Mouse (Mus musculus) heart, embryonic 14.5 days (tissue): ENCODE measurements at regions not wholly inside any gene's neighbourhood (a gene's known extent, or its start where the extent isn't known, plus 50 kb on each side); places are given as distances from the start of the nearest gene placed in this dataset.

Experiments used
- ATAC-seq: fragments of 200-750 bp; cut with Nextera tagmentation; 2 replicates; pipeline ENCODE4 v1.8.0; 2017; ENCODE audit warnings: low read depth, moderate TSS enrichment; ENCODE audit not compliant: insufficient number of reproducible peaks, insufficient read depth, low FRiP score
- H3K27ac ChIP-seq, 2 experiments: fragments of 200-500 bp in 1 of 2; fragments of 300-500 bp in 1 of 2; sonication (generic) in 1 of 2; replicated peaks in 1 of 2; 2 replicates each; pipeline ENCODE4 v1.5.1; 2012 to 2014; ENCODE audit warnings: low read depth in 2 of 2, low read length in 2 of 2, control low read depth in 1 of 2, mild to moderate bottlenecking in 1 of 2, mixed read lengths in 1 of 2; ENCODE audit not compliant: control insufficient read depth in 1 of 2, insufficient read depth in 1 of 2
- H3K27me3 ChIP-seq: fragments of 300-500 bp; sonication (generic); 2 replicates; pipeline ENCODE4 v1.6.1; 2014; ENCODE audit warnings: mild to moderate bottlenecking, low read length, control low read depth; ENCODE audit not compliant: control insufficient read depth, insufficient read depth
- H3K36me3 ChIP-seq: fragments of 300-500 bp; sonication (generic); 2 replicates; pipeline ENCODE4 v1.6.1; 2014; ENCODE audit warnings: mild to moderate bottlenecking, control low read depth, low read length, mixed read lengths; ENCODE audit not compliant: control insufficient read depth, insufficient read depth
- H3K4me1 ChIP-seq, 2 experiments: fragments of 200-500 bp in 1 of 2; fragments of 300-500 bp in 1 of 2; sonication (generic) in 1 of 2; 2 replicates each; pipeline ENCODE4 v1.6.1; 2012 to 2014; ENCODE audit warnings: low read length in 2 of 2, control low read depth in 1 of 2, mixed read lengths in 1 of 2; ENCODE audit not compliant: control insufficient read depth in 2 of 2, insufficient read depth in 2 of 2
- H3K4me2 ChIP-seq: fragments of 300-500 bp; sonication (generic); 2 replicates; pipeline ENCODE4 v1.6.1; 2014; ENCODE audit warnings: mild to moderate bottlenecking, low read length
- H3K4me3 ChIP-seq, 2 experiments: fragments of 200-500 bp in 1 of 2; fragments of 300-500 bp in 1 of 2; sonication (generic) in 1 of 2; 2 replicates each; pipeline ENCODE4 v1.5.1; 2012 to 2014; ENCODE audit warnings: low read length in 2 of 2, mild to moderate bottlenecking in 2 of 2, control low read depth in 1 of 2, low read depth in 1 of 2, moderate library complexity in 1 of 2; ENCODE audit not compliant: control insufficient read depth in 1 of 2, insufficient read depth in 1 of 2
- H3K9ac ChIP-seq: fragments of 300-500 bp; sonication (generic); 2 replicates; pipeline ENCODE4 v1.6.1; 2014; ENCODE audit warnings: mild to moderate bottlenecking, low read length
- H3K9me3 ChIP-seq: fragments of 300-500 bp; sonication (generic); 2 replicates; pipeline ENCODE4 v1.6.1; 2016; ENCODE audit warnings: low read length, control low read depth; ENCODE audit not compliant: control insufficient read depth
- WGBS: fragments of 180-500 bp; shearing (Covaris S2); extraction: QIAGEN DNeasy Blood & Tissue Kit; methylation state at CpG from one replicate; pipeline ENCODE4 v1.1.7; 2014; 5-methylcytosine and 5-hydroxymethylcytosine counted together

DNA sequence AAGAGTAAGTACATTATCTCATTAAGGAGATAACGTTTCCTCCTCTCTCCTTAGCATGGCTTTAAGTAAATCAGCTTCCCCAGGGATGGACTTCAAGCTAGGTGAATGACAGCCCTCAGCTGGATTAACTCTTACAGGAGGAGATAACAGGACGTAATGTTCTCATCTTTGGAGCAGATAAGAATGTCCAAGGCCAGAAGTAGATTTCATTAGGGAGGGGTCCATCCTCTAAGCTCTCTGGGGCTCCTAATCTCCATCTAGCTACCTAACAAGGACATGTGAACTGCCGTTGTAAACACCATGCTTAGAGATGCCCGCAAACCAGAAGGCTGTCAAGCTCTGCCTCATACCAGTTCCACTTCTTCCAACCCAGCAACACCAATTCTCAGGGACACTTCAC, 171.7 kb upstream of the Tmtc1 start:
- Histone ChIP-seq H3K27ac (no peak overlapping the region), H3K9me3 (no peaks in the 10 kb centered on the region)
- no peak for ATAC-seq

GRCm38 (mm10) chr6:148615442-148615841, 171.3 kb upstream of the Tmtc1 start:
- no peak overlapping the region for H3K9ac ChIP-seq
- 0 out of 2 replicates have a peak, but pooled peaks have one; percentile 21 for ATAC-seq
- no peak overlapping the region for H3K4me3 ChIP-seq
- no peaks in the 10 kb centered on the region for H3K27me3 ChIP-seq
- peaks cover 15 to 23% of the 10 kb centered on the region in 2 experiments for H3K4me1 ChIP-seq
- no peaks in the 10 kb centered on the region for H3K36me3 ChIP-seq
- H3K9me3 ChIP-seq, result no peaks in the 10 kb centered on the region
- no peak overlapping the region for H3K27ac ChIP-seq
- WGBS, result 18% methylated on average over 3 of the region's 3 CpGs
- peak overlapping the region; percentile 39 for H3K4me2 ChIP-seq

More for the DNA sequence above, 171.7 kb upstream of the Tmtc1 start:
- no peaks in the 10 kb centered on the region for H3K27me3 ChIP-seq
- no peaks in the 10 kb centered on the region for H3K36me3 ChIP-seq
- peaks cover 15 to 23% of the 10 kb centered on the region in 2 experiments for H3K4me1 ChIP-seq
- WGBS, result 10% methylated on average over 4 of the region's 4 CpGs
- H3K4me3 ChIP-seq, result no peak overlapping the region
- no peak overlapping the region for H3K9ac ChIP-seq
- H3K4me2 ChIP-seq, result peak overlapping the region; percentile 39

- Histone ChIP-seq H3K4me2 (no peak overlapping the region), H3K27me3 (no peaks in the 10 kb centered on the region), H3K9me3 (no peaks in the 10 kb centered on the region), H3K27ac (no peak overlapping the region), H3K9ac (no peak overlapping the region), H3K4me3 (no peak overlapping the region), H3K36me3 (no peaks in the 10 kb centered on the region), H3K4me1 (peaks cover 0 to 1% of the 10 kb centered on the region in 2 experiments; a peak in 1 of 4 replicates)
- ATAC-seq, result no peak
- WGBS, result 86% methylated on average over 5 of the region's 5 CpGs
Observed at GRCm38 (mm10) chr6:148608881-148609280, 164.7 kb upstream of the Tmtc1 start.

GRCm38 (mm10) chr6:148605226-148605625, 161.0 kb upstream of the Tmtc1 start:
- Histone ChIP-seq H3K36me3 (no peaks in the 10 kb centered on the region), H3K9ac (no peak overlapping the region), H3K4me2 (no peak overlapping the region), H3K27me3 (no peaks in the 10 kb centered on the region), H3K4me3 (no peak overlapping the region), H3K27ac (no peak overlapping the region), H3K4me1 (peaks cover 0 to 8% of the 10 kb centered on the region in 2 experiments; a peak in 1 of 4 replicates), H3K9me3 (no peaks in the 10 kb centered on the region)
- WGBS, result 69% methylated on average over 1 of the region's 1 CpGs
- ATAC-seq, result no peak

GRCm38 (mm10) chr6:148604790-148605189, 160.6 kb upstream of the Tmtc1 start:
- Histone ChIP-seq H3K9me3 (no peaks in the 10 kb centered on the region), H3K4me3 (no peak overlapping the region), H3K27ac (no peak overlapping the region), H3K4me1 (peaks cover 0 to 8% of the 10 kb centered on the region in 2 experiments; a peak in 1 of 4 replicates), H3K27me3 (no peaks in the 10 kb centered on the region), H3K9ac (no peak overlapping the region), H3K4me2 (no peak overlapping the region), H3K36me3 (no peaks in the 10 kb centered on the region)
- no peak; the same call in 1 of the 2 replicates for ATAC-seq
- 0% methylated on average over 1 of the region's 1 CpGs for WGBS

- Histone ChIP-seq H3K9ac (no peak overlapping the region), H3K27me3 (no peaks in the 10 kb centered on the region), H3K9me3 (no peaks in the 10 kb centered on the region), H3K36me3 (no peaks in the 10 kb centered on the region), H3K27ac (no peak overlapping the region), H3K4me1 (peaks cover 0 to 13% of the 10 kb centered on the region in 2 experiments; a peak in 1 of 4 replicates), H3K4me2 (no peak overlapping the region), H3K4me3 (no peak overlapping the region)
- ATAC-seq, result no peak
- 78% methylated on average over 2 of the region's 2 CpGs for WGBS
Observed at GRCm38 (mm10) chr6:148603878-148604277, 159.7 kb upstream of the Tmtc1 start.

DNA sequence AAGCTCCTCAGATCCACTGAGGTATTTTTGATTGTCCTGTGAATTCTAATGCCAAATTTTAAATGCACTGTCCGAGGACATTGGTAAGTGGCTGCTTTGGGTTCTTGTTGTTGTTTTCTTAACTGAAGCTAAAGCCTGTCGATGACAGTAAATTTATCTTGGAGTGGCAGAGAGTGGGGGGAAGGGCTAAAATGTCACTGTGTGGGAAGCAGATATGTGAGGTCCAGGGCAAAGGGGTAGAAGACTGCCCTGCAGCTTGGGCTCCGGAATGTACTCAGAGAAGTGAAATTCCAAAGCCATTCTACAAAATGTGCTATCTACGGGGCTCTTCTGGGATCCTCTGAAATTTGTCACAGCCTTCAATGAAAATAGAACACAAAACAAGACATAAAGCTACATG, 159.3 kb upstream of the Tmtc1 start:
- Histone ChIP-seq H3K27ac (no peak overlapping the region), H3K27me3 (no peaks in the 10 kb centered on the region), H3K4me3 (no peak overlapping the region), H3K36me3 (no peaks in the 10 kb centered on the region), H3K4me1 (peaks cover 2 to 13% of the 10 kb centered on the region in 2 experiments; a peak in 2 of 4 replicates), H3K9ac (no peak overlapping the region), H3K4me2 (no peak overlapping the region), H3K9me3 (no peaks in the 10 kb centered on the region)
- WGBS, result 21% methylated on average over 4 of the region's 4 CpGs
- no peak for ATAC-seq

GRCm38 (mm10) chr6:148602894-148603293, 158.7 kb upstream of the Tmtc1 start:
- no peak overlapping the region for H3K4me2 ChIP-seq
- no peak overlapping the region for H3K9ac ChIP-seq
- H3K27ac ChIP-seq, result no peak overlapping the region
- no peak overlapping the region for H3K4me3 ChIP-seq
- H3K9me3 ChIP-seq, result no peaks in the 10 kb centered on the region
- peaks cover 2 to 13% of the 10 kb centered on the region in 2 experiments; a peak in 2 of 4 replicates for H3K4me1 ChIP-seq
- WGBS, result 84% methylated on average over 2 of the region's 2 CpGs
- ATAC-seq, result no peak
- H3K27me3 ChIP-seq, result no peaks in the 10 kb centered on the region
- no peaks in the 10 kb centered on the region for H3K36me3 ChIP-seq
